Mouse (Mus musculus) gastrocnemius, postnatal 14 days (tissue): ENCODE results near the gene Slc6a3. TPM values are rescaled to one million over a fixed set of nuclear protein-coding genes. Genes with fewer than 3 reads are reported as not detected.

Experiments
- DNase-seq: peaks from one replicate; pipeline ENCODE4 v3.0.0; 2021; ENCODE audit warnings: mixed read lengths
- intact Hi-C: fragments of 180-260 bp; cut with DNase I; formaldehyde crosslinking; loops from one replicate; pipeline ENCODE4 v1.15.1; 2025; ENCODE audit warnings: low total_unique reads
- total RNA-seq, 2 experiments: library from RNA; stranded (reverse); gene quantifications; 2 replicates each; pipeline ENCODE4 v1.2.3; 2021

The Slc6a3 gene
- total RNA-seq, 2 experiments from 2014 or later, result not detected

- intact Hi-C loops, result no loop called here
- no peak for DNase-seq
These were observed 27.7 kb downstream of the Slc6a3 start for GRCm38 (mm10) chr13:73564201-73564600.

GRCm38 (mm10) chr13:73575051-73575450 lies 38.5 kb downstream of the Slc6a3 start:
- intact Hi-C loops, result no loop called here
- DNase-seq, result no peak

GRCm38 (mm10) chr13:73577277-73577676 lies 40.7 kb downstream of the Slc6a3 start:
- intact Hi-C loops, result no loop called here
- DNase-seq, result no peak

DNA sequence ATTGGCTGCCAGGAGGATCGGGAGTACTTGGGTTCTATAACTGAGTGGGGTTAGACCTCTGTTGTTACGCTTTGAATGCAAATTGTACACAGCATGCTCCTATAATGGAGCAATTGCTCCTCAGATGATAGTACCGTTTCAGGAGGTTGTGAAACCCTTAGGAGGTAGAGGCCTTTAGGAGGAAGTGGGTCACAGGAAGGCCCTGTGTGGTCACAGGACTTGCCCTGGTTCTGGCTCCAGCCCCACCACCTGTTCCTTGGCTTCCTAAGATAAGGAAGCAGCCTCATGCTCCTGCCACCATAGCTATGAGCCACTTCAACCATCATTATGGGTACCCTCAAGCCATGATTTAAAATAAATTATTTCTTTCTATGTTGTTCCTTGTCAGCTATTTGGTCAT lies 54.9 kb downstream of the Slc6a3 start:
- intact Hi-C loops, result no loop called here
- DNase-seq, result no peak

- intact Hi-C loops, result no loop called here
These were observed 56.0 kb downstream of the Slc6a3 start for GRCm38 (mm10) chr13:73592546-73592945.

GRCm38 (mm10) chr13:73596276-73596675 lies 59.7 kb downstream of the Slc6a3 start:
- intact Hi-C loops, result no loop called here
- no peak for DNase-seq

More at GRCm38 (mm10) chr13:73592546-73592945, 56.0 kb downstream of the Slc6a3 start:
- DNase-seq, result no peak

GRCm38 (mm10) chr13:73600217-73600616 lies 63.7 kb downstream of the Slc6a3 start:
- intact Hi-C loops, result no loop called here

GRCm38 (mm10) chr13:73603046-73603445 lies 66.5 kb downstream of the Slc6a3 start:
- intact Hi-C loops, result no loop called here
- DNase-seq, result no peak

More at GRCm38 (mm10) chr13:73600217-73600616, 63.7 kb downstream of the Slc6a3 start:
- DNase-seq, result no peak

DNA sequence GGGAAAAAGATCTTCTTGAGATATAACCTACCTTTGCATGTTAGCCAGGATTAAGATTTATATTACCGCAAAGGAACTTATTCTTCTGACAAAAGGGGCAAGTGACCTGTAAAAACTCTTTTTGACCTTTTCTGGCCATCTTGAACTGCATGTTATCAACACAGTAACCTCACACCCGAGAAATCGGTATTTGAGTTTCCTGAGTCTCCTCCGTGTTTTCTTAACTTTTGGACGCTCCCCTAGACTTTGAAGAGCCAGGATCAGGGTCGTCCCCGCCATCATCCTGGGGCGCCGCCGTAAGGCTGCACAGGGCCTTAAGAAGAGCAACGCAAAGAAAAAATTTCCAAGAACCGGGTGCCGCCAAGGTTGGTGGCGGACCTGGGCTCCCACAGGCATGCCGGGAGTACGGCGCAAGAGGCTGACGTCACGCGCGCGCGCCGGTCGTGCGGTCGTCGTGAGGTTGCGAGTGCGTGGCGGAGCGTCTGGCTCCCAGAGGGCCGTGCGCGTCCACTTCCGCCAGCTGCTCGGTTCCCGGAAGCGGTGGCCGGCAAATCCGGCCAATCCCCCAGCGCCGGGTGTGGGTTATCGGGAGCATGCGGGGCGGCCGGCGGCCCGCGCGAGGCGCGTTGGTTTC lies 67.1 kb downstream of the Slc6a3 start, which contains the start of gene Clptm1l:
Gene Clptm1l, plus strand, starts transcription at position 485 of the 634 bp plus-strand sequence.
- intact Hi-C loops, result no loop called here
- peak; percentile 97 for DNase-seq

DNA sequence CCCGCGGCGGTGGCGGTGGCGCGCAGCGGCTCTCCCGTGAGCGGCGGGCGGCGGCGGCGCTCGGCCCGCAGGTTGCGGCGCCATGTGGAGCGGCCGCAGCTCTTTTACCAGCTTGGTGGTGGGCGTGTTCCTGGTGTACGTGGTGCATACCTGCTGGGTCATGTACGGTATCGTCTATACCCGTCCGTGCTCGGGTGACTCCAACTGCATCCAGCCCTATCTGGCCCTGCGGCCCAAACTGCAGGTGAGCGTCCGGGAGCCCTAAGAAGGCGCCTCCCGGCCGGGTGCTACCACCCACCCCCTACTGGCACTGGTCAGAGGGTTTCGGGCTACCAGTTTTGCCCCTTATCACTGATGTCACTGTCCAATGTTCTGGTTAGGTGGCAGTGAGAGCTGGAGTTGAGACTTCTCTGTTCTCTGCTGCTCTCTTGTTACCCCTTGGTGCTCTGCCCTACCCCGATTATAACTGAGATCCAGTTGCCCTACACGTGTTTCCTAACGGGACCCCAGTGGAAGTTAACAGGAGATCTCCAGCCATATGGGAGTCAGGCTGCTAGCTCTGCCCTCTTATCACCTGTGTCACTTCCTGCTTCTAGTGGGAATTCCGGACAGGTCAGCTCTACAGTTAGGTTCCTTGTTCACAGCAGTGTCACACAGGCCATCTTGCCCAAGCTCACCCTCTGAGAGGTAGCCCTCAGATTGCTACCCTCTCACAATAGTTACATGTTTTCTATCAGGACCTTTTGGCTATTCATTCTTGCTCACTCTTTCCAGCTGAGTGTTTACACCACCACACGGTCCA lies 67.8 kb downstream of the Slc6a3 start:
- peak; percentile 11 for DNase-seq
- intact Hi-C loops, result no loop called here

GRCm38 (mm10) chr13:73618406-73618805 lies 81.9 kb downstream of the Slc6a3 start:
- DNase-seq, result no peak
- intact Hi-C loops, result no loop called here

- DNase-seq, result no peak
- intact Hi-C loops, result loop anchor here (5.0 kb wide), 1 partner anchor 108 kb away; no protein-coding TSS in a partner anchor
These were observed 84.1 kb downstream of the Slc6a3 start for GRCm38 (mm10) chr13:73620637-73621036.

GRCm38 (mm10) chr13:73626410-73626744 lies 89.8 kb downstream of the Slc6a3 start:
- intact Hi-C loops, result no loop called here
- DNase-seq, result no peak

GRCm38 (mm10) chr13:73626745-73627549 lies 90.4 kb downstream of the Slc6a3 start, which contains the start of gene Tert:
Gene Tert, plus strand, starts transcription at chr13:73626911.
- peak; percentile 30 for DNase-seq
- intact Hi-C loops, result no loop called here

Other genes starting within 250 kb of the Slc6a3 start
- 10 to 100 TPM; 36.1 to 43.7 TPM for gene Mrpl36, start 208.2 kb upstream of the Slc6a3 start, total RNA-seq
- gene Ndufs6, start 208.2 kb upstream of the Slc6a3 start, total RNA-seq, result 100 to 1,000 TPM; 326 to 373 TPM
- gene Lpcat1, start 69.5 kb upstream of the Slc6a3 start, total RNA-seq, result 1 to 10 TPM; 6.0 to 7.5 TPM
- gene Clptm1l, start 67.3 kb downstream of the Slc6a3 start, total RNA-seq, result 10 to 100 TPM; 39.5 to 50.3 TPM
- gene Tert, start 90.2 kb downstream of the Slc6a3 start, total RNA-seq, result under 1 TPM; 0.14 to 0.18 TPM
- gene Slc6a18, start 141.3 kb downstream of the Slc6a3 start, total RNA-seq, result under 1 TPM; 0.16 to 0.62 TPM
- gene Slc6a19, start 168.1 kb downstream of the Slc6a3 start, total RNA-seq, result under 1 TPM in 1 of 2 experiments, not detected in 1; 0.12 TPM
- 1 to 10 TPM; 4.5 to 5.2 TPM for gene Slc12a7, start 196.3 kb downstream of the Slc6a3 start, total RNA-seq